Mouse (Mus musculus) embryonic fibroblast, embryonic 13.5 days (primary cell): Measurements from ENCODE around the gene Wdcp. TPM values are rescaled to one million over a fixed set of nuclear protein-coding genes. Genes with fewer than 3 reads are reported as not detected.
A peak's percentile ranks its signal among the peaks of the same experiment; 100 is the strongest.
"Not testable (repeated sequence)": the region's sequence is repeated elsewhere in the genome, so short reads cannot be mapped to it uniquely, and the experiment has no call there.

Experiments used
- H3K27ac ChIP-seq: 2 replicates; pipeline ENCODE4 v1.5.1; 2012; ENCODE audit warnings: low read length, control low read depth, inconsistent platforms; ENCODE audit not compliant: insufficient read depth
- H3K4me1 ChIP-seq: 2 replicates; pipeline ENCODE4 v1.6.1; 2011; ENCODE audit warnings: low read length; ENCODE audit not compliant: control insufficient read depth, insufficient read depth
- H3K4me3 ChIP-seq: 2 replicates; pipeline ENCODE4 v1.5.1; 2011; ENCODE audit warnings: mild to moderate bottlenecking, control low read depth, low read length; ENCODE audit not compliant: insufficient read depth
- CTCF ChIP-seq: IDR thresholded peaks from 2 replicates; pipeline ENCODE4 v1.5.1; 2011; ENCODE audit warnings: mild to moderate bottlenecking, control low read depth, low read length, moderate library complexity, borderline replicate concordance; ENCODE audit not compliant: insufficient read depth
- POLR2A ChIP-seq: IDR thresholded peaks from 2 replicates; pipeline ENCODE4 v1.6.1; 2011; ENCODE audit warnings: low read depth, mild to moderate bottlenecking, control low read depth, low read length, moderate library complexity
- polyA plus RNA-seq: library from polyadenylated mRNA; stranded (reverse); fragments of >200 nt; gene quantifications from 2 replicates; pipeline ENCODE4 v1.2.4, GENCODE M21; 2011; ENCODE audit warnings: low read depth; ENCODE audit not compliant: missing spikeins, insufficient read length

Wdcp gene
- 8.5 and 11.0 TPM in 2 replicates for polyA plus RNA-seq

GRCm38 (mm10) chr12:4842890-4843597, at the start of gene Wdcp:
Gene Wdcp (plus strand): TSS chr12:4843303.
- no peaks in the 10 kb centered on the region for H3K4me1 ChIP-seq
- peak; percentile 81 for TF ChIP-seq POLR2A
- TF ChIP-seq CTCF: no peak
- H3K27ac ChIP-seq: peak within 1 kb of the TSS; percentile 39
- peak within 1 kb of the TSS; percentile 82 for H3K4me3 ChIP-seq

- Histone ChIP-seq H3K4me3 (no peak overlapping the region), H3K27ac (no peak overlapping the region), H3K4me1 (no peaks in the 10 kb centered on the region)
- TF ChIP-seq CTCF (peak; percentile 49; the same call in 1 of the 2 replicates), POLR2A (no peak)
These were observed 49.4 kb upstream of the Wdcp start for GRCm38 (mm10) chr12:4793718-4794117.

GRCm38 (mm10) chr12:4797471-4797870, 45.6 kb upstream of the Wdcp start:
- H3K27ac ChIP-seq, H3K4me1 ChIP-seq, H3K4me3 ChIP-seq: not testable (repeated sequence)

- TF ChIP-seq CTCF (no peak), POLR2A (no peak)
- Histone ChIP-seq H3K4me1 (no peaks in the 10 kb centered on the region), H3K27ac (no peak overlapping the region), H3K4me3 (no peak overlapping the region)
These were observed 32.1 kb upstream of the Wdcp start for GRCm38 (mm10) chr12:4811036-4811435.

- no peak overlapping the region for H3K4me3 ChIP-seq
- H3K4me1 ChIP-seq: peaks cover 2% of the 10 kb centered on the region; the same call in 1 of the 2 replicates
- TF ChIP-seq CTCF (no peak), POLR2A (no peak)
- H3K27ac ChIP-seq: no peak overlapping the region
These were observed 31.4 kb upstream of the Wdcp start for GRCm38 (mm10) chr12:4811705-4812104.

- no peak overlapping the region for H3K27ac ChIP-seq
- H3K4me1 ChIP-seq: peaks cover 3% of the 10 kb centered on the region; the same call in 1 of the 2 replicates
- TF ChIP-seq CTCF (no peak), POLR2A (no peak)
- H3K4me3 ChIP-seq: no peak overlapping the region
These were observed 29.5 kb upstream of the Wdcp start for GRCm38 (mm10) chr12:4813636-4814035.

GRCm38 (mm10) chr12:4816680-4817360, 26.3 kb upstream of the Wdcp start:
- H3K27ac ChIP-seq: peak overlapping the region; percentile 68
- TF ChIP-seq POLR2A (no peak), CTCF (no peak)
- peak overlapping the region; percentile 65 for H3K4me3 ChIP-seq
- peaks cover 6% of the 10 kb centered on the region for H3K4me1 ChIP-seq

- H3K4me1 ChIP-seq: peaks cover 6% of the 10 kb centered on the region
- TF ChIP-seq POLR2A (peak; percentile 91), CTCF (no peak)
- H3K27ac ChIP-seq: peak within 1 kb of the TSS; percentile 68
- peak within 1 kb of the TSS; percentile 80 for H3K4me3 ChIP-seq
These were observed 25.6 kb upstream of the Wdcp start, which contains the start of gene Sf3b6 for GRCm38 (mm10) chr12:4817361-4818101. Gene Sf3b6 (plus strand): TSS chr12:4817544.

- Histone ChIP-seq H3K4me1 (no peaks in the 10 kb centered on the region), H3K4me3 (no peak overlapping the region), H3K27ac (no peak overlapping the region)
- no peak for TF ChIP-seq CTCF
- no peak for TF ChIP-seq POLR2A
These were observed 15.8 kb upstream of the Wdcp start for GRCm38 (mm10) chr12:4827256-4827655.

GRCm38 (mm10) chr12:4836959-4837358, 6.1 kb upstream of the Wdcp start:
- Histone ChIP-seq H3K4me1 (no peaks in the 10 kb centered on the region), H3K4me3 (no peak overlapping the region), H3K27ac (no peak overlapping the region)
- TF ChIP-seq CTCF (no peak), POLR2A (no peak)
